Mouse (Mus musculus): ENCODE results near the gene 4921539E11Rik.

Gene 4921539E11Rik

DNA sequence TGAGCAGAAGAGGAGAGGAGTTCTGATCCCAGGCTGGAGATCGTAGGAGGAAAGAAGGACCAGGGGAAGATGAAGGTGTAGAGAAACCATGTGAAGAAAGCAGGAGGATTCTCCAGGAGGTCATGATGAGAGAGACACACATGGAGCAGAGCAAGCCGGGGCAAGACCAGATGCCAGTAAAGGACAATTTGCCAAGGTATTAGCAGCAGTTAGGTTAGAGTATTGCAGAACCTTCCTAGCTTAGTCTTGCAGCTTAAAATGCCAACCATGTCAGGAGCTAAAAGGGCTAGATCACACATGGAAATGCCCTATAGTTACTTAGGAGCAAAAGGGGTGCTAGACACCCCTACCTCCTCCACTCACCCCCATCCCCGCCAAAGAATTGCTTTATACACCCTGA is 43.4 kb downstream of the 4921539E11Rik start:
- DNase-seq (ENCODE audit: extremely low spot score, low read depth, low spot score), result no peak

DNA sequence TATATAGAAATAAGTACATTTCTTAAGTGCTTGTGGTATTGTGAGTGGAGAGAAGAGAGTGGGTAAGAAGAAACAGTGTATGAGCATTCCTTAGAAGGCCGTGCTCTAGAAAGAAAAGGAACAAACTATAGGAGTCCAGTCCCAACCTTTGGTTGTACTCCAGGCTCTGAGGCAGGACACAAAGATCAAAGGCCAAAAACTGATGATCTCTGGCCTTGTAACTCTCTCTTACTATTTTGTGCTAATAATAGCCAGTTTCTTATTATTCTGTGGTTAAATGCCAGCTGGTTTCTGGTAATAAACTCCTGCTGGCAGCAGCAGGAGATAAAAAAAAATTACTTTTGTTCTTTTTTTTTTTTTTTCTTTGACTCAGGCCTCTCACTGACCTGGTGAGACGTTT is 58.5 kb downstream of the 4921539E11Rik start:
- no peak for DNase-seq (ENCODE audit: extremely low spot score, low read depth, low spot score)

DNA sequence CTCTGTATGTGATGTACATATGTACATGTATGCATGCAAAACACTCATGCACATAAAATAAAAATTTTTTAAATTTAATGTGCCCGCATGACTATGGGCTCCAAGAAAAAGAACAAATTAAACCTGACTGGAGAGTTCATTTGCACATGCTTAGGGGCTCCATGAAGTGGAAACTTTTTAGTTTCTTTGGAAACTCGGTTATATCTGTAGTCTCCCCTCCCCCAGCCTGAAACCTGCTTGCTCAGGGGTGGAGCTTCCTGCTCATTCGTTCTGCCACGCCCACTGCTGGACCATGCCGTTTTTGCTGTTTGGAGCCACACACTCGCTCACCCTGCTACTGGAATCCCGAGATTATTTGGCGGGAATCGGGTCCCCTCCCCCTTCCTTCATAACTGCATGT is 67.8 kb downstream of the 4921539E11Rik start:
- no peak for DNase-seq (ENCODE audit: extremely low spot score, low read depth, low spot score)

- DNase-seq (ENCODE audit: extremely low spot score, low read depth, low spot score), result no peak
Observed at GRCm38 (mm10) chr4:103221789-103222188, 68.9 kb downstream of the 4921539E11Rik start.

DNA sequence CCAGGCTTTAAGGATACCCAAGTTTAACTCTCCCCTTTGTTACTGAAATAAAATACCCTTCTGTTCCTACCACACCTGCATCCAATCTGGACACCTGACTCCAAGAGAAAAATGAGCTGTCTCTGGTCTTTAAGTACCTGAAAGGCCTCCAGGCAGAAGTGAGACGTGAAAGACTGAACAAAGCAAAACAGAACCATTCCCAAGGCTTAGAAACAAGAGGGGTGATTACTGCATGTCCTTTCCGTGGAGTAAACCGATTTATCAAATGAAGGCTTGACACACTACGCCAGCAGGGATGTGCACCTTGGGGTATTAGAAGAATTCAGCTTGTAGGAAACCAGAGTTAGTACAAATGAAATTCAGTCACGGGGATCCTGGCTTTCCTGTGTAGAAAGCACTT is 71.7 kb downstream of the 4921539E11Rik start:
- no peak for DNase-seq (ENCODE audit: extremely low spot score, low read depth, low spot score)

- no peak for DNase-seq (ENCODE audit: extremely low spot score, low read depth, low spot score)
Observed at GRCm38 (mm10) chr4:103216046-103216445, 74.6 kb downstream of the 4921539E11Rik start.

GRCm38 (mm10) chr4:103214925-103215820 is 75.5 kb downstream of the 4921539E11Rik start, which contains the start of gene Slc35d1:
TSS of gene Slc35d1 (minus strand) at chr4:103215164.
- no peak for DNase-seq (ENCODE audit: extremely low spot score, low read depth, low spot score)

GRCm38 (mm10) chr4:103214498-103214924 is 76.2 kb downstream of the 4921539E11Rik start:
- DNase-seq (ENCODE audit: extremely low spot score, low read depth, low spot score), result no peak

DNA sequence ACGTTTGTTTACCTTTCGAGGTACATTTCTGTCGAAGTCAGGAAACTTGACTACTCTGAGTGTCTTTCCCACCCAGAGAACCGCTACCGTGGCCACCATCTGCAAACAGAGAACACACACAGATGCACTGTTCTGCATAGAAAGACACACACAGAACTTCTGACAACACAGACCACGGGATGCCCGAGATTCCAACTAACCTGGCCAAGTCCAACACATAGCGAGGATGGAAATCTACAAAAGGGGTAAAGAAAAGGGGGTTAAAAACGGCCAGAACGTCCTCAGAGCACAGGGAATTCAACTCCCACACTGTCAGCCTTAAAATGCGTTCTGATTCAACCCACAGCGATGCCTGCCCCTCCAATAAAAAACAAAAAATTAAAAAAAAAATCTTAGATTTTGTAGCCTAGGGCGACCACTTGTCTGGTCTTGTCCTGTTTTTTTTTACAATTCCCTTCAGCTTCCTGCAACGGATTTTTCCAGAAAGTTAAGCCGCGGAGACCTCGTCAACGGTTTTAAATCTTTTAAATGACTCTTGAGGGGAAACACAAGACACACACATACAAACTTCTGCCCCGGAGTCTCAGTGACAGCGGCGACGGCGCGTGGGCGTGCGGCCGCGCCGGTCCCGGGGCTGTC is 76.7 kb downstream of the 4921539E11Rik start:
- no peak for DNase-seq (ENCODE audit: extremely low spot score, low read depth, low spot score)

- no peak for DNase-seq (ENCODE audit: extremely low spot score, low read depth, low spot score)
Observed at GRCm38 (mm10) chr4:103208553-103208952, 82.1 kb downstream of the 4921539E11Rik start.

DNA sequence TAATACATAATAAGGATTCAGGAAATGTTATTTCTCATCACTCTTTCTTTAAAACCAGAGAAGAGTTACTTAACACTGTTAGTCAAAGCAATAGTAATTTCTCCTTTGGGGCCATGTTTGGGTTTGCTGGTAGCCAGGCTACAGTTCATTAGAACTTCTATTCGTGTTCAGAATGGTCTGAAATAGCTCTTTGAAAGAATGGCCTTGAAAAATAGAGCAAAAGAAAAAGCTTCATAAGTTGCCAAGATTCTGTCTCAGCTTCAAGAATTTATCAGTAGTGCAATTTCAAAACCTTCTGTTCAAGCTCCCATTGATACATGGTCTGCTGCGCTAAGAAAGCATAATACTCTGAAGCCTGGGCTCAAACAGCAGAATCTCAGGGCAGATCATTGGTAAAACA is 87.0 kb downstream of the 4921539E11Rik start:
- no peak for DNase-seq (ENCODE audit: extremely low spot score, low read depth, low spot score)

DNA sequence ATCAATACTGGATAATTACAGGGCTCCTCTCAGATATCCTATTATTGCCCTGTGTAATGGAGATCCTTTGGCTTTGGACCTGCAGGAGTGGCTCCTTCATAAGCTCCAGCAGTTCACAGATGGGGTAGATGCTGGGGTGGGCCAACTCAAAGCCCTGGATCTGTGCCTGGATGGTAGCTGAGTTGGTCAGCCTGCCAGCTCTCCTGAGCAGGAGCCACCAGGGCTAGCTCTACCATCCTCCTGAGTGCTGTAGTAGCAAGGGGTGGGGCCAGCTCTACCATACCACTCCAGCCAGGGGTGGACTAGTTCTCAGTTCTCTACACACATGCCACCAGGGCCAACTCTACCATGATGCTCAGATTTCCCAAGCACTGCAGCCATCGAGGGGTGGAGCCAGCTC is 90.6 kb downstream of the 4921539E11Rik start:
- no peak for DNase-seq (ENCODE audit: extremely low spot score, low read depth, low spot score)

DNA sequence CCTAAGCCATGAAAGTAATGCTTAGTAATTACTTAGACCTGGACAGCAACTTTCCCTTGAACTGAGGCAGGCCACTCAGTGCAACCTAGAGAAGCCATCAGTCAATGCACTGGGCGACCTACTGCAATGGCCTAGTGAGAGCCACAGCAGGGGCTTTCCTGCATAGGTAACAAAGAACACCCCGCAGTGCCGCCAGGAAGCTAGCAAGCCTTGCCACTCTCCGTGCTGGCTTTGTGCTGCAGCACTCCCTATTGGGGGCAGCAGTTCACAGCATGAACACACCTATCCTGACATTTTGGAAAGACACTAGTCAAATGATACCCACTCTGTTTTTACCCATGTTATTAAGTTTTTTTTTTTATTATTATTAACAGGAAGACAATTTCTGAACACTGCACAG is 91.6 kb downstream of the 4921539E11Rik start:
- DNase-seq (ENCODE audit: extremely low spot score, low read depth, low spot score), result no peak

DNA sequence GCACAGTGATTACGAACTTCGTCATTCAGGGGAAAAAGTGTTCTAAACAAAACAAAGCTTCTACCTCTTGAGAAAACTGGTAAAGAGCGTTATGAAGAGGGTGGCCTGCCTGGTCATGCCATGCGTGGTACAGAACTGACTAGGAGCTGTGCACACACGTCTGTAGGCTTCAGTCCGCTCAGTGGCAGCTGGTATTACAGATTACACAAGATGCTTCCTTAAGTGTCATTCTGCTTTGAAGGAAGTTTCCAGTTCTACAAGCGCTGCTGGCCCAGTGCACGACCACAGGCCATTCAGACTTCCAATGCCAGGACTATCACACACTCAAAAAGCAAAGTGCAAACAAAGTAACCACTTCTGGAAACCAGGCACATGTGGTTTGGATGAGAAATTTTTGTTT is 93.3 kb downstream of the 4921539E11Rik start:
- no peak for DNase-seq (ENCODE audit: extremely low spot score, low read depth, low spot score)

GRCm38 (mm10) chr4:103192421-103192820 is 98.2 kb downstream of the 4921539E11Rik start:
- DNase-seq (ENCODE audit: extremely low spot score, low read depth, low spot score), result no peak

- no peak for DNase-seq (ENCODE audit: extremely low spot score, low read depth, low spot score)
Observed at GRCm38 (mm10) chr4:103188786-103189640, 101.7 kb downstream of the 4921539E11Rik start.

Measured in hindlimb bud, embryonic 11.5 days (tissue).